Mouse (Mus musculus) limb, embryonic 14.5 days (tissue): ENCODE data around the gene Cgnl1. TPM values are rescaled to one million over a fixed set of nuclear protein-coding genes. Genes with fewer than 3 reads are reported as not detected.
A peak's percentile ranks its signal among the peaks of the same experiment; 100 is the strongest.

Experiments used
- ATAC-seq: fragments of 200-750 bp; cut with Nextera tagmentation; 2 replicates; pipeline ENCODE4 v1.8.0; 2017; ENCODE audit warnings: low read depth, moderate number of reproducible peaks, moderate TSS enrichment; ENCODE audit not compliant: low FRiP score
- DNase-seq: peaks from one replicate; pipeline ENCODE4 v3.0.0-alpha.2; 2015; ENCODE audit warnings: low spot score
- H3K27ac ChIP-seq: fragments of 300-500 bp; sonication (generic); replicated peaks from 2 replicates; pipeline ENCODE4 v1.5.1; 2014; ENCODE audit warnings: low read depth, mild to moderate bottlenecking, low read length, moderate library complexity, mixed read lengths
- H3K27me3 ChIP-seq: fragments of 300-500 bp; sonication (generic); 2 replicates; pipeline ENCODE4 v1.6.1; 2014; ENCODE audit warnings: low read length, mixed read lengths; ENCODE audit not compliant: control insufficient read depth, insufficient read depth
- H3K36me3 ChIP-seq: fragments of 300-500 bp; sonication (generic); 2 replicates; pipeline ENCODE4 v1.6.1; 2014; ENCODE audit warnings: mild to moderate bottlenecking, low read length, moderate library complexity, mixed read lengths; ENCODE audit not compliant: control insufficient read depth, insufficient read depth
- H3K4me1 ChIP-seq: fragments of 300-500 bp; sonication (generic); 2 replicates; pipeline ENCODE4 v1.6.1; 2014; ENCODE audit warnings: antibody characterized with exemption, low read length, mixed read lengths; ENCODE audit not compliant: control insufficient read depth, insufficient read depth
- H3K4me2 ChIP-seq: fragments of 300-500 bp; sonication (generic); replicated peaks from 2 replicates; pipeline ENCODE4 v1.6.1; 2014; ENCODE audit warnings: low read depth, mild to moderate bottlenecking, low read length, moderate library complexity; ENCODE audit not compliant: severe bottlenecking
- H3K4me3 ChIP-seq: fragments of 300-500 bp; sonication (generic); replicated peaks from 2 replicates; pipeline ENCODE4 v1.5.1; 2014; ENCODE audit warnings: low read length
- H3K9ac ChIP-seq: fragments of 300-500 bp; sonication (generic); 2 replicates; pipeline ENCODE4 v1.6.1; 2014; ENCODE audit warnings: mild to moderate bottlenecking, low read depth, low read length, moderate library complexity; ENCODE audit not compliant: severe bottlenecking
- H3K9me3 ChIP-seq: fragments of 300-500 bp; sonication (generic); 2 replicates; pipeline ENCODE4 v1.6.1; 2016; ENCODE audit warnings: low read length; ENCODE audit not compliant: control insufficient read depth
- POLR2A ChIP-seq: fragments of 200-500 bp; IDR thresholded peaks from 2 replicates; pipeline ENCODE4 v1.8.0; 2012; ENCODE audit warnings: inconsistent platforms, mild to moderate bottlenecking, moderate library complexity, borderline replicate concordance; ENCODE audit not compliant: insufficient read depth, insufficient read length; ENCODE audit errors: extremely low read depth
- WGBS: fragments of 180-500 bp; shearing (Covaris S2); extraction: QIAGEN DNeasy Blood & Tissue Kit; methylation state at CpG from one replicate; pipeline ENCODE4 v1.1.7; 2014; 5-methylcytosine and 5-hydroxymethylcytosine counted together
- polyA plus RNA-seq, 2 experiments: library from polyadenylated mRNA; depleted of rRNA in 1 of 2; stranded (reverse) in 1 of 2; unstranded in 1 of 2; fragments of >200 nt; fragmentation: Nextera tagmentation in 1 of 2; extraction: Ambion mirVana in 1 of 2; gene quantifications; 2 replicates each; pipeline versions ENCODE4 v1.2.1 to v1.2.3; 2012 to 2014

Cgnl1 gene
- polyA plus RNA-seq, 2 experiments, result 12.8 to 14.3 TPM

DNA sequence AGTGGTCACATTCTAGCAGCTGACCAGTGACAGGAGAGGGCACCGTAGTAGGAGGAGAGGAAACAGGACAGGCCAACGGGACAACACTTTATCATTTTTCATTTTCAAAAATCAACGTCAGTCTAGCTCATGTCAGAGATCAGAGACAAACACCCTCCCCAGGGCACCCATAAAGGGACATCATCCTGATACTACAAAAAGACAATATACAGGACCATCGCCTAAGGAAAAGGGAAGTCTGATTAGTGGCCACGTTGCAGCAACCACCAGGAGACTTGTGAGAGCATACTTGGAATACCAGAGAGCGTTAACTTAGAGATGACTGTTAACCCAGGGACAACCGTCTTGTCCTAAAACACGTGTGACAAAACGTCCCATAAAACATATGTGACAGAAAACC is 1.7 kb downstream of the Cgnl1 start:
- Histone ChIP-seq H3K4me1 (peaks cover 15% of the 10 kb centered on the region), H3K27me3 (no peaks in the 10 kb centered on the region), H3K9me3 (no peaks in the 10 kb centered on the region), H3K4me2 (peak overlapping the region; percentile 73), H3K27ac (no peak overlapping the region), H3K36me3 (no peaks in the 10 kb centered on the region), H3K9ac (no peak overlapping the region), H3K4me3 (peak overlapping the region; percentile 61; the same call in 1 of the 2 replicates)
- ATAC-seq, result no peak
- DNase-seq, result no peak
- TF ChIP-seq POLR2A, result no peak
- WGBS, result 25% methylated on average over 9 of the region's 9 CpGs

DNA sequence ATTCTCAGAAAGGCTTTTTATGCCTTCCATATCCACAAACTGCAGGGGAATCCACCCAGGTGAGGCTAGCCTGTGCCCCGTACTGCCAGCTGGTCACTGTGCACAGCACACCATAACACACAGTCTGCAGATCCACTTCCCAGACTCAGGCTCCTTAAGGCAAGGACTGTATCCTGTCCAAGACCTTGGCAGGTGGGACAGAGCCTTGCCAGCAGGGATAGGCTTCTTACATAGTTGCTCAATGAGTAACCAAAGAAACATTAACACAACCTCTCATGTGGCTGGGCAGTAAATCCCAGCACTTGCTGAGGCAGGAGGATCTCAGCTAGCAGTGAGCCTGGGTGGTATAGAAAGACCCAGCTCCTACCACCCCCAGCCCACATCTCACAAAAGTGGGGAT is 3.3 kb downstream of the Cgnl1 start:
- DNase-seq, result no peak
- H3K9me3 ChIP-seq, result no peaks in the 10 kb centered on the region
- 68% methylated on average over 1 of the region's 1 CpGs for WGBS
- H3K4me2 ChIP-seq, result no peak overlapping the region
- no peak overlapping the region for H3K4me3 ChIP-seq
- no peak overlapping the region for H3K27ac ChIP-seq
- H3K27me3 ChIP-seq, result no peaks in the 10 kb centered on the region
- H3K4me1 ChIP-seq, result peaks cover 17% of the 10 kb centered on the region
- no peak for ATAC-seq
- H3K9ac ChIP-seq, result no peak overlapping the region
- TF ChIP-seq POLR2A, result no peak
- H3K36me3 ChIP-seq, result no peaks in the 10 kb centered on the region

DNA sequence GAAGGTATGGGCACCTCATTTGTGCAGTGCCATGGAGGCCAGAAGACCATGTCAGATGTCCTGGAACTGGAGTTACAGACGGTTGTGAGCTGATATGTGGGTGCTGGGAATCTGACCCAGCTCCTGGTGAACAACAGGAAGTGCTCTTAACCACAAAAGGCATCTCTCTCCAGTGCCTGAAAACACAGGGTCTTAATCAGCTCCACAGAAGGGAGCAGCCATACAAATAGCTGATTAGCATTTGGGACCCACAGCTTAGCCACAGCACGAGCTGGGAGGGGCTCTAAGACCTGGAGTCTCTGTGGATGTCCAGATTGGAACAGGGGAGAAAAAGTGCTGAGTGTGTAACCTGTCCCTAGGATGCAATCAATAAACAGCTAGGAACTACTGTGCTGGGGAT is 4.5 kb downstream of the Cgnl1 start:
- Histone ChIP-seq H3K27ac (no peak overlapping the region), H3K4me1 (peaks cover 18% of the 10 kb centered on the region), H3K9me3 (no peaks in the 10 kb centered on the region), H3K4me3 (no peak overlapping the region), H3K36me3 (no peaks in the 10 kb centered on the region), H3K27me3 (no peaks in the 10 kb centered on the region), H3K9ac (no peak overlapping the region), H3K4me2 (no peak overlapping the region)
- DNase-seq, result no peak
- no peak for ATAC-seq
- no peak for TF ChIP-seq POLR2A
- WGBS, result 48% methylated on average over 2 of the region's 2 CpGs

DNA sequence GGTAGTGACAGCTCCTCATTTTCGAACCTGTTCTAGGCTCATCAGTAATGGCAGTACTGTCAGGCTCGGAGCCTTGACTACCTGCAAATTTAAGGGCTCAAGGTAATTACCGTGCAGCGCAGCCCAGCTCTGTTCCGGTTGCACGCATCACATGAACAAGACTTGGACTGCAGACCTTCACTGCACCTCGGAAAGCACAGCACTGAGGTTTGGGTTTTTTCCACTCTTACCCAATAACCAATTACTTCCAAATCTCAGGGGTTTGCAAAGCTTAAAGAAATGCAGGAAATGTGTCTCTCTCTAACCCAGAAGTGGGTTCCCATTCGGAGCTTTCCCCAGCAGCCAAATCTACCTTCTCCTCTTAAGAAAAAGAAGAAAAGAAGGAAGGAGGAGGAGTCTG is 5.1 kb downstream of the Cgnl1 start:
- no peak overlapping the region for H3K9ac ChIP-seq
- no peaks in the 10 kb centered on the region for H3K9me3 ChIP-seq
- no peak for DNase-seq
- no peaks in the 10 kb centered on the region for H3K27me3 ChIP-seq
- H3K4me3 ChIP-seq, result no peak overlapping the region
- no peak for TF ChIP-seq POLR2A
- H3K36me3 ChIP-seq, result no peaks in the 10 kb centered on the region
- H3K4me2 ChIP-seq, result no peak overlapping the region
- WGBS, result 77% methylated on average over 8 of the region's 8 CpGs
- ATAC-seq, result no peak
- no peak overlapping the region for H3K27ac ChIP-seq
- H3K4me1 ChIP-seq, result peaks cover 18% of the 10 kb centered on the region

DNA sequence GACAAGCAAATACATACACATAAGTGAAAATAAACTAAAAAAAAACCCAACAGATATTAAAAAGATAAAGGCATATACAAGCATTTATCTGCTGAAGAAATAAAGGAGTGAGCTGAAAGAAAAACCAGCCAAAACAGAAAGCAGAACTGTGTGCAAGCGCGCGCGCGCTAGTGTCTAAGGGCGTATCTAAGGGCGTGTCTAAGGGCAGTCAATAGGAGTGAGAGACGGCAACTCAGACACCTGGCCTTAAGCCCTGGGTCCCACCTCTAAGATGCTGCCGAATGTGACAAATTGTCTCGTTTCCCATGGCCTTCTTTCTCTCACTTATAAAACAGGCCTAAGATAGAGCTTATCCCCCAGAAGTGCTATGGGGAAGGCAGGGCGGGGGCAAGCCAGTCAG is 6.9 kb downstream of the Cgnl1 start:
- H3K4me2 ChIP-seq, result no peak overlapping the region
- H3K9ac ChIP-seq, result no peak overlapping the region
- H3K36me3 ChIP-seq, result no peaks in the 10 kb centered on the region
- ATAC-seq (no peak), DNase-seq (no peak)
- H3K4me3 ChIP-seq, result no peak overlapping the region
- no peak overlapping the region for H3K27ac ChIP-seq
- peaks cover 23% of the 10 kb centered on the region for H3K4me1 ChIP-seq
- H3K9me3 ChIP-seq, result no peaks in the 10 kb centered on the region
- 50% methylated on average over 11 of the region's 11 CpGs for WGBS
- H3K27me3 ChIP-seq, result no peaks in the 10 kb centered on the region
- TF ChIP-seq POLR2A, result no peak

DNA sequence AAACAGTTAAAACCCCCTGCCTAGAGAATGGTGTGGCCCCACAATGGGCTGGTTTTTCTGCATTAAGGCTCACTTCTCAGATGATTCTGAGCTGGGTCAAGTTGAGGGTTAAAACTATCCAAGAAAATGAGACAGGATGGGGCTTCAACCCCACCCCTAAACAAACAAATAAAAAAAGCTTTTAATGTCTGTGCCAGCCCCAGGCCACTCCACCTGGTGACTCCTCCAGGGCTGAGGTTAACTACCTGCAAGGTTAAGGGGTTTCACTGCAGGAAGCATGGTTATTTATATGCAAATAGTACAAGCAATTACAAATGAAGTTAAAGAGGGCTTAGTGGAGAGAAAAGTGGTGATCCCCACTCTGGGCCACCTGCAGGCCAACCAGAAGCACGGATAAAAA is 8.1 kb downstream of the Cgnl1 start:
- peaks cover 23% of the 10 kb centered on the region for H3K4me1 ChIP-seq
- 9% methylated on average over 1 of the region's 1 CpGs for WGBS
- no peak for ATAC-seq

More for the DNA sequence above, 8.1 kb downstream of the Cgnl1 start:
- H3K36me3 ChIP-seq, result no peaks in the 10 kb centered on the region
- DNase-seq, result no peak
- H3K9me3 ChIP-seq, result no peaks in the 10 kb centered on the region
- no peak overlapping the region for H3K9ac ChIP-seq
- no peak overlapping the region for H3K4me2 ChIP-seq
- H3K4me3 ChIP-seq, result no peak overlapping the region
- H3K27ac ChIP-seq, result no peak overlapping the region
- TF ChIP-seq POLR2A, result no peak
- no peaks in the 10 kb centered on the region for H3K27me3 ChIP-seq
